Mouse (Mus musculus) layer of hippocampus, postnatal 36 days (tissue): ENCODE data around the gene Jmjd8. TPM values are rescaled to one million over a fixed set of nuclear protein-coding genes. Genes with fewer than 3 reads are reported as not detected.

Source experiments
- DNase-seq, 2 experiments: peaks; one replicate each; pipeline ENCODE4 v3.0.0; 2022
- total RNA-seq, 2 experiments: library from RNA; stranded (reverse); gene quantifications; 2 replicates each; pipeline ENCODE4 v1.2.3; 2021

Gene Jmjd8
- total RNA-seq, 2 experiments from 2014 or later: 58.1 to 61.0 TPM

DNA sequence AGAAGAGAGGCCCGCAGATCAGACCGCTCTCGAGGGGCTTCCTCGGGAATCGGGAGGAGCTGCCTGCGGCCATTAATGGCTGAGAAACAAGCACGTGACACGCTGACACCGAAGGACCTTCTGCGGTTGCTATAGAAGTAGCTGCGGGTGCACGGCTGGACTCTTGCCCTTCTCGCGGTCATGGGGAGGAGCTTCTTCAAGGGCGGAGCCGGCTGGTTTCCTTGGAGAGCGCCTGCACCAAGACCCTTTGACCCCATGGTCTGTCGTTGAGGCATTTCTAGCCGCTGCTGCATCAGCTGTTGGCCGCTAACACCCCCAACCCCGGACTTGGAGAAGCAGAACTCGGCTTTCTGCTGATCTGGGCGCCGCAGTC lies 4.6 kb downstream of the Jmjd8 start, which contains the start of gene Stub1:
TSS of gene Stub1 (minus strand) at position 114 of the 373 bp plus-strand sequence.
- peak in 1 of 2 experiments; percentile 89 for DNase-seq

DNA sequence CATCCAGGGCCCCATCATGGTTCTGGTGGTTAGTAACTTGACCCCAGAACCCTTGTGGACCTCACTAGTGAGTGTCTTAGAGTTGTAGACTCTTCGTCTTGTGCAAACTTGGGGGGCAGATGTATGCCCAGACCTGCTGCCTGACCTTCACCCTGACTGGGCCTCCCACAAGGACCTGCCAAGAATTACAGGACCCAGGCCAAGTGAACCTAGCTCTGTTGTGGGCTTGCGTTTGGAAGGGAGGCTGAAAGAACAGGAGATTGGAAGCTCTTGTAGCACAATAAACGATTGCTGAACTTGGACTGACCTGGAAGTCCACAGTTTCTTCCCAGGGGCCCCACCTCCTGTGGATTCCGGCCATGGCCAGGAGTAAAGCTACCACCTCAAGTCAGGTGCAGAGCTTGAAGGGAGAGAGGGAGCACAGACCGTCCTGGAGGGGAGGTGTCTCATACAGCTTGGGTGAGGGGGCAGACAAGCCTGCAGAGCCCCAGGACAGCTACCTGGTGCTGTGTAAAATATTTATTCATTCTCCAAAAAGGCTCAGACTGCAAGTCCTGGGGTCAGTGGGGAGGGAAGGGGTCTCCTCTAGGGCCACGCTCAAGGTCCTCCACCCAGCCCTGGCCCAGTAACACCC lies 5.4 kb downstream of the Jmjd8 start:
- DNase-seq: no peak

- no peak for DNase-seq
These were observed 6.0 kb downstream of the Jmjd8 start for GRCm38 (mm10) chr17:25834595-25835222.

- no peak for DNase-seq
These were observed 6.6 kb downstream of the Jmjd8 start for GRCm38 (mm10) chr17:25835301-25835700.

DNA sequence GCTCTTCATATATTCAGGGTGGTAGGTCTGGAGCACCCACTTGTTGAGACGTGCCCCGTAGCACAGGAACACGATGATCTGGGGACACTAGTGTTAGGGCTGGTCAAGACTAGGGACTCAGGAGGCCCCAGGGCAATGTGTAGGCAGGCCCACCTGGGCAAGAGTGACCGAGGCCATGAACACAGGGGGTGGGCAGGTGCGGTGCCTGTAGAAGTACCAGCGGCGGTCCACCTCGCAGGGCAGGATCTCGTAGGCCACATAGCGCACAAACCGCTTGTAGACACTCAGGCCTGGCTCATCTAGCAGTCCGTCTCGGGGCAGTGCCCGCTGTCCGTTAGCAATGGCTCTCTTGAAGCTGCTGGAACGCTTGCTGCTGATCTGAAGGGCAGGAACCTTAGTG lies 7.1 kb downstream of the Jmjd8 start:
- DNase-seq: no peak

DNA sequence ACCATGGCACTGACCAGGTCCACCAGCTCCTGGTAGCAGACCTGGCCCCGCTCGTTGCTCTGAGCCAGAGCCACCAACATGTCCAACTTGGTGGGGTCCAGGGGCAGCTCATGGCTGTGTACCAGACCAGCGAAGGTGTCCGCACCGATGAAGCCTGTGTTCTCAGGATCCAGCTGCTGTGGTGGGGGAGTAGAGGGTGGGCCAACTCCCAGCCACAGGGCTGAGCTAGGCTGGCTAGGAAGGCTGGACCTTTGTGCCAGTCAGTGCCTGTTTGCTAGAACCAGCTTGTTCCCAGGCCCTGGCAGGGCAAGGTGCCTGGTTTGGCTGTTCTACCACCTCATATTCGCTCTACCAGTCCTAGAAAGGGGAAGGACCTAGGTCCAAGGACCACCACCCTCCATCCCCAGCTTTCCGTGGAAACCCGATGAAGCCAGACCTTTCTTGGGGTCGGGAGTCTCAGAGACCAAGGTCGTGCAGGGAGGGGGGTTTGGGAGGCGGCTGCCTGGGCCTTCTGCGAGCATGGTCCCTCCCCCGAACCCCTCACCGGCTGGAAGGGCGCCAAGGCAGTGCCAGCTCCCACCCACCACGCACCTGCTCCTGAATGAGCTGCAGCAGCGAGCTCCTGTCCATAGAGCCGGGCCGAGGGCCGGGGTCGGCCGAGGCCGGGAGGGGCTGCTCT lies 7.9 kb downstream of the Jmjd8 start:
- DNase-seq: no peak

DNA sequence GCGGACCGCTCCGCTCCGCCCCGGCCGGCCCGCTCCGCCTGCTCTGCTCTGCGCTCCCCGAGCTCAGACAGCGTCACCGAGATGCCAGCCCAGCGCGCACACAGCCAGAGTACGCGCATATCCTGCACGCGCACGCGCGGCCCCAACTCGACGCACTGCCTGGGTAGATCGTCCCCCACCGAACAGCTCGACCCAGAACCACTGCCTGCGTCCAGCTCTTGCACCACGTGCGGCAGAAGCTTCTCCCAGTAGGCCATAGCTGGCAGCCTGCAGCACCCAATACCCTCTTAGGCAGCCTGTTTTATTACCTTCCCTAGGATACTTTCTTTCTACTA lies 8.4 kb downstream of the Jmjd8 start, which contains the start of gene Rhbdl1:
TSS of gene Rhbdl1 (minus strand) at position 220 of the 335 bp plus-strand sequence.
- peak; percentile 84 for DNase-seq

DNA sequence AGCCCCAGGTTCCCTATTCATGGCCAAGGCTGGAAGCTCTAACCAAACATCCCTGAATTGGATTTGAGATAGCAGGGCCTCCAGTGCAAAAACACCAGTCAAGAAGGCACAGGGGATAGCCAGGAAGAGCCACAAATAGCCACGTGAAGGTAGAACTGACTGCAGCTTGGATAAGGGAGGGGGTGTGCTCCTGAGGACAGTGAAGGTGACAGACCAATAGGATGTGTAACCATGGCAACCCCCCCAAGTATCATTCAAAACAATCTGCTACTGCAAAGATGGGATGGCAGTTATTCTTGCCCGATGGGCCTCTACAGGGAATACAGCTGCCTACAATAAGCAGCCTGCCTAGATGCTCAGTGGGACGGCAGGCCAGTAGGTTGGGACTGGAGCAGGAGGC lies 8.9 kb downstream of the Jmjd8 start:
- DNase-seq: no peak

DNA sequence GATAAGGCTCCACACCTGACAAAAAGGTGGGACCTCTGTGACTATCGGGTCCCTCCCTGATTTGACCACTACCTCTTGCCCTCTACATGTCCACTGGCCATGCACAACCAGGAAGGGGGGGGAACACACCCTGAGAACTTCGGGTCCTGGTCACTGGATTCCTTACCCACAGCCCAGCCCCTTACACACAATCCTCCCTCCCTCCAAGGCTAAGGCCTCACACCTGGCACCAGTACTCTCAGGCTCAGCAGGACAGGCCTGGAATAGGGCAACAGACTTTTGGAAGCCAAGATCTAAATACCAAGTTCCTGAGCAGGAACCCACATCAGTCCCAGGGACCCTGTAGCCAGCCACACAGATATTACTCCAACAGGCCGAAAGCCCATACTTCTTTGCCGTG lies 10.2 kb downstream of the Jmjd8 start:
- no peak for DNase-seq

GRCm38 (mm10) chr17:25839455-25840235 lies 11.0 kb downstream of the Jmjd8 start:
- no peak for DNase-seq

- DNase-seq: no peak
These were observed 11.9 kb downstream of the Jmjd8 start for GRCm38 (mm10) chr17:25840519-25840918.

- DNase-seq: no peak
These were observed 12.6 kb downstream of the Jmjd8 start, which contains the start of gene Gm20683 for GRCm38 (mm10) chr17:25841117-25841880. TSS of gene Gm20683 (minus strand) at chr17:25841763.

DNA sequence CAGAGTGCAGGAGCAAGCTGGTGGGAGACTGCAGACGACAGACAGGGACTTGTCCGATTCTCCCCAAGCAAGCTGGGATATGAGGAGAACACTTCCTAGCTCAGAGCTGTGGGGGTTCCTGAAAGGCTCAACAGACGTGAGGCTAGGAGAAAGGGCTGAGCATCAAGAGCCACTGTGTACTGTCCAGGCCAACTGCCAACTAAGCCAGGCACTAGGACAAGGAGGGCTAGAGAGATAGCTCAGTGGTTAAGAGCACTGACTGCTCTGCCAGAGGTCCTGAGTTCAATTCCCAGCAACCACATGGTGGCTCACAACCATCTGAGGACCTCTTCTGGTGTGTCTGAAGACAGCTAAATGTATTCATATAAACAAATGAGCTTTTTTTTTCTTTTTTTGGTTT lies 13.8 kb downstream of the Jmjd8 start:
- no peak for DNase-seq

GRCm38 (mm10) chr17:25843122-25843521 lies 14.5 kb downstream of the Jmjd8 start:
- DNase-seq: no peak

GRCm38 (mm10) chr17:25843636-25844395 lies 15.1 kb downstream of the Jmjd8 start:
- DNase-seq: no peak

DNA sequence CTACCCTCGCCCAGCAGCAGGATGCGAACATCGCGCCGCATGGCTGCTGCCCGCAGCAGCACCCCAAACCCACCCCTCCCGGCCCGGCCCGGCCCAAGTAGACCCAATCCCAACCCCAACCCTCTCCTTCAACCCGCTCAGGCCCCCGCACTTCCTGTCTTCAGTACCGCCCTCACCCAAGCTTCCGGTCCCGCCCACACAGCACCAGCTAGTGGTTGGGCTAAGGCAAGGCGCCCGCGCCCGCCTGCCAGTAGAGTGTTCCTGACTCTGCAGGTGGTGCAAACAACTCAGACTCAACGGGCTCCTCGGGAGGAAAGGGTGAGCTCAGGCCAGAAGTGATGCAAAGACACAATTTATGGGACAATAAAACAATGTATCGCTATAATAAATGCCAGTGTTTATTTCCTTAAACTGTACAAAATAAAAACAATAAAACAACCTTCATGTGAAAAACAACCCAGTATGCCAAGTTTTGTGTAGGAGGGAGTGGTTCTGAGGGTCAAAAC lies 15.8 kb downstream of the Jmjd8 start, which contains the start of gene Rhot2:
TSS of gene Rhot2 (minus strand) at position 456 of the 506 bp plus-strand sequence.
- DNase-seq: peak; percentile 92 to 95

DNA sequence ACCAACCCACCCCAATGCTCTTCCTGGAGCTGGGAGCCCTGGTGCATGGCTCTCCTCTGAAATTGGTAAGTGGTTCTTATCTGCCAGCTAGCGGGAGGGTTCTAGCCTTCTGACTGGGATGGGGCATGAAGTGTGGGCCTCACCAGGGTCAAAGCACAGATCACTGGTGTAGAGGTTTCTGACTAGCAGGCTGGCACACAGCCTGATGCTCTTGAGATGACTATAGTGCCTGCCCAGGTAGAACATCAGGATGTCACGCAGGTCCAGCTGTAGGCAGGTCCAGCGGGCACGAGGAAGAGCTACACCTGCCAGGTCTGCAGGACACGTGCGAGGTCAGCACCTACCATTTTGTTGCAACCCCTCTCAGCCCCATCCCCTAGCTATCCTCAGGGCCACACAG lies 31.6 kb downstream of the Jmjd8 start:
- DNase-seq: no peak

GRCm38 (mm10) chr17:25860832-25861703 lies 32.4 kb downstream of the Jmjd8 start, which contains the start of gene Wdr90:
TSS of gene Wdr90 (minus strand) at chr17:25861501.
- peak; percentile 92 to 94 for DNase-seq

DNA sequence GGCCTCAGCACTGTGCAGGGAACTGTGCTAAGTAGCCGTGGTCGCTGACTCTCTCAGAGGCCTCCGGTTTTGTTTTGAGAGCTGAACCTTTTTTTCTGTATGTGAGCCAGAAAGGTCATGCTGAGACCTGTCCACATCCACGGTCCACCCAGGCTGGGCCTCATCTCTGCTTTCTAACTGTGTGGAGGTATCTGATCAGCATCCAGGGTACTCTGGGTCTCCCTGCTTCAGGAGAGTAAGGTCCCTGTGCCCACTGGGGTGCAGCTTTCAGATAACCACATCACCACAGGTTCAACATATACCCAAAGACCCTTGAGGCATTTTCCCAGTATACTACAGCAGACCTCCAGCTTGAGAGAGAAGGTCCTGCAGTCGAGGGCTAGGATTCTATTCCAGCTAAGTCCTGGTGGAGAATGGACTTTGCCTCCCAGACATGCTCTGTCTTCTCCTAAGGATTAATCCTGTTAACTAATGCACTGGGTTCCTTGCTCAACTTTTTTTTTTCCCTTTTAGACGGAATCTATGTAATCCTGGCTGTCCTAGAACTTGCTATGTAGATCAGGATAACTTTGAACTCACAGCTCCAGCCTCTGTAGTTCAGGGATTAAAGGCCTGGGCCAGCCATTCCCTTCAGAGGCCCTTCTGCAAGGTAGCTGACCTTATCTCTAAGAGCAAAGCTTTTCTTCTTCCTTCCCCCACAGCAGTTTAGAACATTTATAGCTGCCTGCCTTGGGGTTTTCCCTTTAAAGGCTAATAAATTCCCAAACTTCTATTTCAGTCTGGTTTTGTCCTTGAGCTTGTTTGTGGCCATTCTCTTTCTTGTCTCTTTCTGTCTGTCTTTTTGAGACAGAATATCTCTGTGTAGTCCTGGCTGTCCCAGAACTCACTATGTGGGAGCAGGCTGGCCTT lies 33.3 kb downstream of the Jmjd8 start:
- DNase-seq: no peak
